Mouse (Mus musculus) gastrocnemius, postnatal 4 days (tissue): ENCODE results near the gene Cmtm7. TPM values are rescaled to one million over a fixed set of nuclear protein-coding genes. Genes with fewer than 3 reads are reported as not detected.
"Not testable (repeated sequence)": the region's sequence is repeated elsewhere in the genome, so short reads cannot be mapped to it uniquely, and the experiment has no call there.

ENCODE experiments used
- DNase-seq, 2 experiments: peaks; one replicate each; pipeline ENCODE4 v3.0.0; 2021 to 2022; ENCODE audit warnings: low spot score in 2 of 2, mixed read lengths in 2 of 2
- total RNA-seq, 2 experiments: library from RNA; stranded (reverse); gene quantifications; 2 replicates each; pipeline ENCODE4 v1.2.3; 2021

The Cmtm7 gene
- total RNA-seq, 2 experiments from 2014 or later: 27.5 to 32.2 TPM

- DNase-seq: not testable (repeated sequence)
Measured at GRCm38 (mm10) chr9:114728432-114728831, 53.2 kb downstream of the Cmtm7 start.

- DNase-seq: peak in 1 of 2 experiments; percentile 37
Measured at GRCm38 (mm10) chr9:114727315-114727714, 54.3 kb downstream of the Cmtm7 start.

- no peak for DNase-seq
Measured at GRCm38 (mm10) chr9:114716677-114717331, 64.9 kb downstream of the Cmtm7 start.

GRCm38 (mm10) chr9:114713481-114713880 is 68.2 kb downstream of the Cmtm7 start:
- DNase-seq: no peak

GRCm38 (mm10) chr9:114710345-114710744 is 71.3 kb downstream of the Cmtm7 start:
- no peak for DNase-seq

- no peak for DNase-seq
Measured at GRCm38 (mm10) chr9:114707805-114708204, 73.9 kb downstream of the Cmtm7 start.

Other genes starting within 250 kb of the Cmtm7 start
- under 1 TPM; 0.05 to 0.07 TPM for gene Trim71, start 217.5 kb downstream of the Cmtm7 start, total RNA-seq
- gene Cnot10, start 141.7 kb downstream of the Cmtm7 start, total RNA-seq: 10 to 100 TPM; 31.3 to 37.0 TPM
- gene Dync1li1, start 93.1 kb downstream of the Cmtm7 start, total RNA-seq: 10 to 100 TPM; 44.3 to 46.6 TPM
- gene Cmtm6, start 50.7 kb downstream of the Cmtm7 start, total RNA-seq: 10 to 100 TPM; 22.0 to 22.4 TPM
- 1 to 10 TPM; 3.3 to 3.9 TPM for gene Cmtm8, start 62.3 kb upstream of the Cmtm7 start, total RNA-seq
- 10 to 100 TPM; 26.6 to 27.0 TPM for gene Gpd1l, start 152.1 kb upstream of the Cmtm7 start, total RNA-seq
- gene Osbpl10, start 196.7 kb upstream of the Cmtm7 start, total RNA-seq: 1 to 10 TPM; 8.2 to 8.4 TPM
- gene Rps27rt, start 200.9 kb upstream of the Cmtm7 start, total RNA-seq: 10 to 100 TPM; 43.9 to 44.9 TPM